Mouse (Mus musculus) spleen, embryonic (tissue): ENCODE results near the gene Dtl.

Source experiments
- CTCF ChIA-PET: fragments of 350-600 bp; sonication (Branson Sonifier 250); formaldehyde crosslinking; loops from one replicate; lab custom pipeline; 2022; lab: Charles Lee

Dtl gene

GRCm38 (mm10) chr1:191581641-191582040, 6.3 kb upstream of the Dtl start:
- CTCF ChIA-PET, result no interaction called here

- CTCF ChIA-PET, result interaction anchor here (0.5 kb wide), 1 partner anchor 105 kb away, joined by 3 read pairs; no protein-coding TSS in a partner anchor
Observed at GRCm38 (mm10) chr1:191579524-191579923, 4.2 kb upstream of the Dtl start.

DNA sequence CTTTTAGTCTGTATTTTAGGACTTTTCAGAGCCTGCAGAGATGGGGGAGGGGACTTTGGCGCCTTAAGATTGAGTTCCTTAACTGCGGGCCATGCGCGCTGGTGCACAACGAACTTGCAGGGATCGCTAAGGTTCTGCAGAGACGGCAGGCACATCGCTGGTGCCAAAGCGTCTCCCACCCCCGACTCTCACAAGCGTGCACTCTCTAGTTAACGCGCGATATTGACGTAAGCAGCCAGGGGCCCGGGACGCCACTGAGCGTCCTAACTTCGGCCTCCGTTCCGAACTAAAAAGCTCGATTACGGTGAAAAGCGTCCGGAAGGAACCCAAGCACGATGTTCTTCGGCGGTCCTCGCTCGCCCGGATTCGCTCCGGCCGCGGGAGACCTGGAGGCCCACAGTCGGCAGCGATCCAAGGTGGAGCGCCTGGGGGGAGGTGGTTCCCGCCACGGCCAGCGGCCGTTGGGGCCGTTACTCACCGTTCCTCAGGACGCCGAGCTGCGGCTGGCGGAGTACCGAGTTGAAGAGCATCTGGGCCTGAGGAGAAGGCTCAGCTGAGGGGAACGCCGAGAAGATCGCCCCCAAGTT, 380 bp downstream of the Dtl start:
- CTCF ChIA-PET, result interaction anchor here (0.6 to 1.1 kb wide), 2 partner anchors 11 to 200 kb away, joined by 3 read pairs; no protein-coding TSS in a partner anchor

GRCm38 (mm10) chr1:191573906-191574639, 1.3 kb downstream of the Dtl start:
- CTCF ChIA-PET, result interaction anchor here (0.6 kb wide), 1 partner anchor 251 kb away, joined by 3 read pairs; no protein-coding TSS in a partner anchor

DNA sequence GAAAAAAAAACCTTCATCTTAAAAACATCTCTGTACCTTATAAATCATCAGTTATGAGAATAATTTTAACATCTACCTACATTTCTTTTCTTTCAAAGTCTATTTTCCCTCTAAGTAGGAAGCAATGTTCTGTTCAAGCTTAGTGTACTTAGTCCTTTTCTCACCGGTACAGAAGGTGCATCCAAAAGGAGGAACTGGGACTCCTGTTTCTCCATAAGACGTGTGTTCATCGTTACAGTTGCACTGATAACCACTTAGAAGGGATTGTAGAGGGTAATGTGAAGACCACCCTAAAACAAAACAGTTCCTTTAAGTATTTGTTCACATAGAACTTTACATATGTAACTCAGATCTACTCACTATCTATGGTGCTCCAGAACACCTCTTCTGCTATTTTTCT, 4.9 kb downstream of the Dtl start:
- CTCF ChIA-PET, result no interaction called here

- CTCF ChIA-PET, result no interaction called here
Observed at GRCm38 (mm10) chr1:191569625-191570024, 5.7 kb downstream of the Dtl start.

GRCm38 (mm10) chr1:191567859-191568258, 7.5 kb downstream of the Dtl start:
- CTCF ChIA-PET, result no interaction called here

DNA sequence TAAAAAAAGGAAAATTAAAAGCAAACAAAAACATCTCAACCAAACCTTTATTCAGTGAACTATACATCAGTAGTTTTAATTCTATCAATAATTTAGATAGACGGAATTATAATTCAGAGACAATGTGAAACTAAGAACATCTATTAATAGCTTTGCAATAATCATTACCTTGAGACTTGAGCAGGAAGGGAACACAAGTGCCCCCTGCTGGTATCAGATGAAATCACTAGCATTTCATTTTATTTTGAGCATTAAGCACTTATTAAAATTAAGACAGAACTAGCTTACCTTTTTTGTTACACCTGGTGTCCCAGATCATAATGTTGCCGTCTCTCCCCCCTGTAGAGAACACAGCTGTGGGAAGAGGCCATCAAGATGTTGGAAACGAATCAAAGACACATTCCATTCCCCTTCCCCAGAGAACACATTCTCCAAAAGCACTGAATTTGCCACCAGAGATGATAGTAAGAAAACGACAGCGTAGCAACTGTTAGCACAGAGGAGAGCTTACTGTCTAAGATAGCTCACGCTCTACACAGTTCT, 12.4 kb downstream of the Dtl start:
- CTCF ChIA-PET, result interaction anchor here (1.0 to 1.6 kb wide), 3 partner anchors 12 to 199 kb away, joined by 3 to 5 read pairs (median 5); partner anchors contain the start of genes Dtl and Ints7

GRCm38 (mm10) chr1:191559779-191560178, 15.6 kb downstream of the Dtl start:
- CTCF ChIA-PET, result interaction anchor here (0.6 kb wide), 1 partner anchor 51 kb away, joined by 3 read pairs; no protein-coding TSS in a partner anchor

- CTCF ChIA-PET, result interaction anchor here (0.6 kb wide), 1 partner anchor 704 kb away, joined by 4 read pairs; no protein-coding TSS in a partner anchor
Observed at GRCm38 (mm10) chr1:191557109-191557508, 18.2 kb downstream of the Dtl start.

GRCm38 (mm10) chr1:191550786-191551185, 24.6 kb downstream of the Dtl start:
- CTCF ChIA-PET, result no interaction called here

DNA sequence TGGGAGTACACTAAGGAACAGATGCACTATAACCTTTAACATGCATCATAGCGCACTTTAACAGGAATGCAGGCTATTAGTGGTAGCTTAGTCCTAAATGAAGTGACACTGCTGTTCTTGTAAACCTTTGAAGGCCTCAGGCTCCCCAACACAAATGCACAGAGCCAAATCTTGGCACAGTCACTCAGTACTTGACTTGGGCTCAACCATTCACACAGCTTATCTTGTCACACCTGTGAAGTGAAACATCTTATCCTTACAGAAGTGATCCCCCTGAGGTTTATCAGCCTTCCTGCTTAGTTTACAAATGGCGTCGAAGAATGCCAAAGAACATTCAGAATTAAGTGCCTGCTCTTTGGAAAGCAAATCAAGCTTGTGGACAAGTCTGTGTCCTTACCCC, 31.6 kb downstream of the Dtl start:
- CTCF ChIA-PET, result no interaction called here

DNA sequence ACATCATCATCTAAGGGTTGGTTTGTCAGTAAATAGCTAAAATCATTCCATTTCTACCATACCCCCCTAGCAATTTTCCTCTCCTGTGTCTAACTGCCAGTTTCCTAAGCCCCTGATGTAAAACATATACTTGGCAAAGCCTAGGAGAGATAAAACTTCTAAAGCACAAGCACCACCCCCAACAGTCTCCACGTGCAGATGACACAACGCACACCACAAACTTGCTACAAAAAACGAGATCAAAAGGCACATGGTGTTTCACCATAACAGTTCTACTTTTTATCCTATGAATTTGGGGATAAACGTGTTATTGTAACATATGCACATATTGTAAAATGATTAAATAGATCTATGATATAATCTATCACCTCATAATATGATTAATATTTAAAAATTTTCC, 33.7 kb downstream of the Dtl start:
- CTCF ChIA-PET, result no interaction called here

DNA sequence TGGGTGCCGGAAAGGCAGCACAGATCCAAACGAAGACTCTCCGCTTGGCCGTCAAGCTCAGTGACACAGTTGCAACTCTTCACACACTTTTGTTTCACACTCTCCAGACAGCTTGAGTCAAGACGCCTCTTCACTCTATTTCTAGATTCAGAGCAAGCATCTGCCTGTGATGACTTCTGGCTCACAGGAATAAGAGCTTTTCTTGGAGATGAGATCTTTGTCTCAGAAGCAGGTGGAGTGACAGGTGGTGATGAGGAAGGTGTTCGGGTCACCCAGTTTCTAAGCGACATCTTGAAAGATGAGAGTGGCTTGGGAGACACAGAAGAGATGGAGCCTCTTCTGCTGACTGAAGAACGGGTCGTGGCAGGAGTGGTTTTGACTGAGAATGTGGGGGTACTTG, 34.3 kb downstream of the Dtl start:
- CTCF ChIA-PET, result no interaction called here

- CTCF ChIA-PET, result no interaction called here
Observed at GRCm38 (mm10) chr1:191540300-191540699, 35.0 kb downstream of the Dtl start.

GRCm38 (mm10) chr1:191534896-191535295, 40.4 kb downstream of the Dtl start:
- CTCF ChIA-PET, result no interaction called here

DNA sequence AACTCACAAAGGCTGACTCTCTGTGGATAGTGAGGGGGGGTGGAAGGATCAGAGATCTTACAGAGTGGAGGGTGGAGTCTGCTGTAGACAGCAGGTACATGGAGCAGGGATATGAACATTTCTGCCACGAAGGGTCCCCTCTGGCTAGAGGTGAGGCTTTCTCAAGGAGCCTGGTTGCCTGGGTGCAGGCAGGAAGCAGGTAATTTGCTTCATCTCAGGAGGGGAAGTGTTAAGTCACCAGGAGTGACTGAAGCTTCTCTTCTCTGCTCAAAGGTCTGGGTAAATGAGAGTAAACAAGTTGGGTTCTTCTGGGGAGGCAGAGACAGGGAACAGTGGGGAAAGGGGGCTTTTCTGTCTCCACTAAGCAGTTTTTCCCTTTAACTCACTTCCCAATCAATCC, 44.3 kb downstream of the Dtl start:
- CTCF ChIA-PET, result no interaction called here

- CTCF ChIA-PET, result no interaction called here
Observed at GRCm38 (mm10) chr1:191529406-191529805, 45.9 kb downstream of the Dtl start.

- CTCF ChIA-PET, result interaction anchor here (0.7 kb wide), 1 partner anchor 171 kb away, joined by 4 read pairs; no protein-coding TSS in a partner anchor
Observed at GRCm38 (mm10) chr1:191527921-191528612, 47.3 kb downstream of the Dtl start.

- CTCF ChIA-PET, result no interaction called here
Observed at GRCm38 (mm10) chr1:191527089-191527488, 48.3 kb downstream of the Dtl start.

- CTCF ChIA-PET, result no interaction called here
Observed at GRCm38 (mm10) chr1:191521395-191521794, 53.9 kb downstream of the Dtl start.

DNA sequence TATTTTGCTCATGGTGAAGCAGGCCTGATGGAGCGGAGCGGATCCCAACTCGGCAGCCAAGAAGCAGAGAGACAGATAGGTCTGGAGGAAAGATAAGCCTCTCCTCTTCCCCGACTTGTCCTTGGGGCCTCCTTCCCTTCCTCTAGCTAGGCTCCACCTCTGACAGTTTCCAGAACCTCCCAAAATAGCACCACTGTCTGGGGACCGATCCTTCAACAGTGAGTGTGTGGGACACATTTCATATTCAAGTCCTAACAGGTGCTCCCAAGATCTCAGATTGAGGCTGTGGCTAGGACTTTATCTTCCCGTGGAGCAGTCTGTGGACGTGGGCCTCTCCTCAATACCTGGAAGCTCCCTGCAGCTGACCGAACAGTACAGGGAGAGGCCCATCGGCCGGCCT, 54.7 kb downstream of the Dtl start:
- CTCF ChIA-PET, result no interaction called here
